Mouse (Mus musculus) midbrain, postnatal 0 days (tissue): Measurements from ENCODE around the gene Slc43a3. TPM values are rescaled to one million over a fixed set of nuclear protein-coding genes. Genes with fewer than 3 reads are reported as not detected.
"Not testable (repeated sequence)": the region's sequence is repeated elsewhere in the genome, so short reads cannot be mapped to it uniquely, and the experiment has no call there.

ENCODE experiments used
- ATAC-seq: fragments of 200-750 bp; cut with Nextera tagmentation; 2 replicates; pipeline ENCODE4 v1.8.0; 2017; ENCODE audit warnings: moderate number of reproducible peaks, mild to moderate bottlenecking, moderate TSS enrichment, moderate library complexity; ENCODE audit not compliant: low FRiP score
- DNase-seq: peaks from one replicate; pipeline ENCODE4 v3.0.0-alpha.2; 2015; ENCODE audit warnings: low spot score
- H3K27ac ChIP-seq: fragments of 300-500 bp; sonication (generic); 2 replicates; pipeline ENCODE4 v1.5.1; 2014; ENCODE audit warnings: low read depth, mild to moderate bottlenecking, low read length, mixed read lengths
- H3K27me3 ChIP-seq: fragments of 300-500 bp; sonication (generic); 2 replicates; pipeline ENCODE4 v1.6.1; 2014; ENCODE audit warnings: low read length, control low read depth, mixed read lengths; ENCODE audit not compliant: insufficient read depth
- H3K36me3 ChIP-seq: fragments of 300-500 bp; sonication (generic); 2 replicates; pipeline ENCODE4 v1.6.1; 2014; ENCODE audit warnings: low read length, control low read depth, mixed read lengths; ENCODE audit not compliant: insufficient read depth
- H3K4me1 ChIP-seq: fragments of 300-500 bp; sonication (generic); 2 replicates; pipeline ENCODE4 v1.6.1; 2014; ENCODE audit warnings: mild to moderate bottlenecking, control low read depth, antibody characterized with exemption, low read length, mixed read lengths; ENCODE audit not compliant: insufficient read depth
- H3K4me2 ChIP-seq: fragments of 300-500 bp; sonication (generic); 2 replicates; pipeline ENCODE4 v1.6.1; 2014; ENCODE audit warnings: low read depth, mild to moderate bottlenecking, low read length, mixed read lengths; ENCODE audit not compliant: poor library complexity, severe bottlenecking
- H3K4me3 ChIP-seq: fragments of 300-500 bp; sonication (generic); 2 replicates; pipeline ENCODE4 v1.5.1; 2014; ENCODE audit warnings: low read depth, mild to moderate bottlenecking, low read length, moderate library complexity
- H3K9ac ChIP-seq: fragments of 300-500 bp; sonication (generic); replicated peaks from 2 replicates; pipeline ENCODE4 v1.6.1; 2014; ENCODE audit warnings: mild to moderate bottlenecking, low read length, moderate library complexity, mixed read lengths; ENCODE audit not compliant: poor library complexity, severe bottlenecking
- H3K9me3 ChIP-seq: fragments of 300-500 bp; sonication (generic); 2 replicates; pipeline ENCODE4 v1.6.1; 2016; ENCODE audit warnings: low read length, control low read depth
- CTCF ChIP-seq: IDR thresholded peaks from 2 replicates; pipeline ENCODE4 v1.5.1; 2016; ENCODE audit warnings: antibody characterized with exemption, mild to moderate bottlenecking
- WGBS: fragments of 180-500 bp; shearing (Covaris S2); extraction: QIAGEN DNeasy Blood & Tissue Kit; methylation state at CpG from one replicate; pipeline ENCODE4 v1.1.7; 2014; 5-methylcytosine and 5-hydroxymethylcytosine counted together
- polyA plus RNA-seq: library from polyadenylated mRNA; unstranded; fragments of >200 nt; fragmentation: Nextera tagmentation; extraction: Ambion mirVana; gene quantifications from 2 replicates; pipeline ENCODE4 v1.2.1, GENCODE M21; 2015
- total RNA-seq: library from RNA; depleted of rRNA; stranded (reverse); fragments of >200 nt; gene quantifications from 2 replicates; pipeline ENCODE4 v1.2.3, GENCODE M21; 2014

The Slc43a3 gene
- total and polyA plus RNA-seq, 2 experiments from 2014 or later = 1.9 to 2.0 TPM

- no peak for DNase-seq
- TF ChIP-seq CTCF = no peak
- no peaks in the 10 kb centered on the region for H3K36me3 ChIP-seq
- H3K4me2 ChIP-seq = peak overlapping the region; percentile 46
- no peaks in the 10 kb centered on the region for H3K9me3 ChIP-seq
- peaks cover 20% of the 10 kb centered on the region; the same call in 1 of the 2 replicates for H3K27me3 ChIP-seq
- peaks cover 10% of the 10 kb centered on the region; the same call in 1 of the 2 replicates for H3K4me1 ChIP-seq
- no peak overlapping the region for H3K27ac ChIP-seq
- 10% methylated on average over 14 of the region's 14 CpGs for WGBS
- H3K4me3 ChIP-seq = peak overlapping the region; percentile 25
- ATAC-seq = no peak
- peak overlapping the region; percentile 1; the same call in 1 of the 2 replicates for H3K9ac ChIP-seq
Observed at GRCm38 (mm10) chr2:84889316-84890044, 46.9 kb upstream of the Slc43a3 start.

- ATAC-seq = no peak
- no peak overlapping the region for H3K4me2 ChIP-seq
Observed at GRCm38 (mm10) chr2:84890045-84890340, 46.4 kb upstream of the Slc43a3 start.

GRCm38 (mm10) chr2:84893359-84893758, 43.0 kb upstream of the Slc43a3 start:
- Histone ChIP-seq H3K4me1 (0 out of 2 replicates have a peak, but pooled peaks cover 5% of the 10 kb centered on the region), H3K4me3 (no peak overlapping the region), H3K4me2 (0 out of 2 replicates have a peak overlapping the region, but pooled peaks have one; percentile 4), H3K27ac (no peak overlapping the region), H3K9me3 (no peaks in the 10 kb centered on the region), H3K27me3 (0 out of 2 replicates have a peak, but pooled peaks cover 13% of the 10 kb centered on the region), H3K36me3 (no peaks in the 10 kb centered on the region), H3K9ac (no peak overlapping the region)
- no peak for ATAC-seq
- 33% methylated on average over 6 of the region's 6 CpGs for WGBS
- DNase-seq = no peak
- no peak for TF ChIP-seq CTCF

More at GRCm38 (mm10) chr2:84890045-84890340, 46.4 kb upstream of the Slc43a3 start:
- no peak overlapping the region for H3K4me3 ChIP-seq
- WGBS = 0% methylated on average over 5 of the region's 5 CpGs
- no peak overlapping the region for H3K27ac ChIP-seq
- peaks cover 19% of the 10 kb centered on the region; the same call in 1 of the 2 replicates for H3K27me3 ChIP-seq
- TF ChIP-seq CTCF = peak; percentile 81
- H3K9me3 ChIP-seq = no peaks in the 10 kb centered on the region
- no peaks in the 10 kb centered on the region for H3K36me3 ChIP-seq
- peaks cover 10% of the 10 kb centered on the region; the same call in 1 of the 2 replicates for H3K4me1 ChIP-seq
- no peak overlapping the region for H3K9ac ChIP-seq
- peak; percentile 85 for DNase-seq

GRCm38 (mm10) chr2:84895495-84896198, 40.7 kb upstream of the Slc43a3 start:
- ATAC-seq (no peak), DNase-seq (no peak)
- no peaks in the 10 kb centered on the region for H3K4me1 ChIP-seq
- H3K36me3 ChIP-seq = no peaks in the 10 kb centered on the region
- H3K9me3 ChIP-seq = no peaks in the 10 kb centered on the region
- H3K4me2 ChIP-seq = no peak overlapping the region
- H3K4me3 ChIP-seq = no peak overlapping the region
- H3K9ac ChIP-seq = no peak overlapping the region
- 69% methylated on average over 4 of the region's 4 CpGs for WGBS
- H3K27me3 ChIP-seq = 0 out of 2 replicates have a peak, but pooled peaks cover 2% of the 10 kb centered on the region
- H3K27ac ChIP-seq = no peak overlapping the region
- no peak for TF ChIP-seq CTCF

- not testable (repeated sequence) for H3K4me1 ChIP-seq, H3K27ac ChIP-seq, ATAC-seq, H3K36me3 ChIP-seq, H3K27me3 ChIP-seq, H3K9ac ChIP-seq, H3K4me3 ChIP-seq, H3K4me2 ChIP-seq, H3K9me3 ChIP-seq, DNase-seq
- 94% methylated on average over 6 of the region's 6 CpGs for WGBS
Observed at GRCm38 (mm10) chr2:84896686-84897085, 39.7 kb upstream of the Slc43a3 start.

GRCm38 (mm10) chr2:84912722-84913121, 23.7 kb upstream of the Slc43a3 start:
- no peak overlapping the region for H3K27ac ChIP-seq
- H3K36me3 ChIP-seq = no peaks in the 10 kb centered on the region
- no peak for TF ChIP-seq CTCF
- H3K9me3 ChIP-seq = no peaks in the 10 kb centered on the region
- H3K4me3 ChIP-seq = no peak overlapping the region
- no peak for ATAC-seq
- H3K9ac ChIP-seq = no peak overlapping the region
- WGBS = 60% methylated on average over 3 of the region's 3 CpGs
- H3K4me1 ChIP-seq = no peaks in the 10 kb centered on the region
- no peak overlapping the region for H3K4me2 ChIP-seq
- no peaks in the 10 kb centered on the region for H3K27me3 ChIP-seq
- no peak for DNase-seq
